In the genomic region with DNA sequence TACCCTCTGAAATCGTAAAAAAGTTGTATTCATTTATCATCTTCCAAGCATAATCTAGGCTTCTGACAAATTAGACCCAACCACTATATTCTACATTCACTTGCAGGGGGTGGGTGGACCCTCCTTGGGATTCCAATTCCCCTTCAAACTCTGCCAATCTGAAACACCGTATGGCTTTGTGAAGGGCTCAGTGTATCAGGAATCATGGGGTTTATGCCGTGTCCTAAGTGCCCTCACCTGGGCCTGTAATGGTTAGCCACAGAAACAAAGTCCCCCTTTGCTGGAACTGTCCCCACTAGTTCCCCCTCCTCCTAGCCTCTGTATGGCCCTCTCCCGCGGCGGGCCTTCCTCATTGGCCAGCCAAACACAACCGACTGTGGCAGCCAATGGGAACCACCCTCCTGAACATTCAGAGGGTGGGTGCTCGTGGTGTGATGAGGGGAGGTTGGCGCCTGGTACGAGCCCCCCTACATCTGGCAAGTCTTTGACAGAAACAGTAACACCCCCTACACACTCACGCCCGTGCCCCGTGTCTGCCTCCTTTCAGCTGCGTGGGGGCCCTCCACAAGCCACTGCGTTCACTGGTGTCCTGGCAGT, we compare ENCODE assay signal across 8 mouse cellular contexts. TPM values are rescaled to one million over a fixed set of nuclear protein-coding genes. Genes with fewer than 3 reads are reported as not detected.
DNase-seq lines count a peak whose midpoint lies in the region; ATAC-seq lines count a peak whose summit lies in the region.

No protein-coding gene starts in this region.

- peaks cover 29% of the 10 kb centered on the region for H3K27me3 ChIP-seq in erythroblast, embryonic 14.5 days (ENCODE audit: control insufficient read depth)
- no peaks in the 10 kb centered on the region; the same call in 1 of the 2 replicates for H3K27me3 ChIP-seq in forebrain, embryonic 10.5 days (ENCODE audit: poor library complexity, severe bottlenecking)
- H3K27me3 ChIP-seq in midbrain, embryonic 14.5 days (ENCODE audit: control insufficient read depth, insufficient read depth, low read length), result no peaks in the 10 kb centered on the region

- peak overlapping the region; percentile 86 for H3K27ac ChIP-seq in forebrain, embryonic 10.5 days
- peak overlapping the region; percentile 95 for H3K27ac ChIP-seq in midbrain, embryonic 14.5 days (replicated peaks; ENCODE audit: low read depth, low read length)

- peaks cover 9% of the 10 kb centered on the region for H3K4me1 ChIP-seq in erythroblast, embryonic 14.5 days (ENCODE audit: control insufficient read depth)
- peaks cover 22% of the 10 kb centered on the region for H3K4me1 ChIP-seq in forebrain, embryonic 10.5 days
- H3K4me1 ChIP-seq in midbrain, embryonic 14.5 days (ENCODE audit: control insufficient read depth, insufficient read depth, low read length), result 0 out of 2 replicates have a peak, but pooled peaks cover 7% of the 10 kb centered on the region

- WGBS in forebrain, embryonic 10.5 days, result 27% methylated on average over 15 of the region's 15 CpGs
- 29% methylated on average over 15 of the region's 15 CpGs for WGBS in midbrain, embryonic 14.5 days

- DNase-seq in R1 (ENCODE audit: low read depth, low spot score), result peak; percentile 86
- peak; percentile 55 for DNase-seq in forebrain, embryonic 10.5 days (ENCODE audit: extremely low spot score, low spot score)
- peak; percentile 42 for DNase-seq in left cerebral cortex, adult 11 months (ENCODE audit: low spot score)
- DNase-seq in midbrain, embryonic 14.5 days, result peak; percentile 87
- DNase-seq in thymus, postnatal 25 days, result peak; percentile 50
- DNase-seq in lung, postnatal 25 days (ENCODE audit: low spot score), result no peak

- ATAC-seq in erythroblast, adult 5-6 weeks (replicated peaks; ENCODE audit: low FRiP score, poor library complexity, severe bottlenecking), result no peak
- peak; percentile 94 for ATAC-seq in midbrain, embryonic 14.5 days (ENCODE audit: low FRiP score, low TSS enrichment)

- peak overlapping the region; percentile 71 for H3K4me2 ChIP-seq in midbrain, embryonic 14.5 days (ENCODE audit: low read length)

- H3K4me3 ChIP-seq in erythroblast, embryonic 14.5 days (replicated peaks), result peak overlapping the region; percentile 40
- peak overlapping the region; percentile 57 for H3K4me3 ChIP-seq in forebrain, embryonic 10.5 days
- H3K4me3 ChIP-seq in midbrain, embryonic 14.5 days (replicated peaks; ENCODE audit: low read depth, low read length), result peak overlapping the region; percentile 48

- peak overlapping the region; percentile 71 for H3K9ac ChIP-seq in midbrain, embryonic 14.5 days (replicated peaks; ENCODE audit: low read length)

- no peaks in the 10 kb centered on the region for H3K36me3 ChIP-seq in erythroblast, embryonic 14.5 days (ENCODE audit: control insufficient read depth)
- no peaks in the 10 kb centered on the region for H3K36me3 ChIP-seq in forebrain, embryonic 10.5 days (replicated peaks)
- no peaks in the 10 kb centered on the region for H3K36me3 ChIP-seq in midbrain, embryonic 14.5 days (ENCODE audit: control insufficient read depth, insufficient read depth, low read length)

- peaks cover 5% of the 10 kb centered on the region; the same call in 1 of the 2 replicates for H3K9me3 ChIP-seq in erythroblast, embryonic 14.5 days (ENCODE audit: control insufficient read depth, low read length)
- no peaks in the 10 kb centered on the region for H3K9me3 ChIP-seq in forebrain, embryonic 10.5 days
- H3K9me3 ChIP-seq in midbrain, embryonic 14.5 days (ENCODE audit: control insufficient read depth, low read length), result no peaks in the 10 kb centered on the region

RNA-seq across cellular contexts. Expression of a gene that starts 0.8 kb away (rescaled TPM):
- polyA plus RNA-seq in erythroblast, embryonic 14.5 days (2012), result not detected in 2 replicates
- not detected in 2 replicates for total RNA-seq in erythroblast, adult 5-6 weeks (2015; ENCODE audit: low replicate concordance)
- not detected in 2 replicates for total RNA-seq in erythroblast, adult 5-6 weeks (2017; ENCODE audit: low replicate concordance)
- polyA plus RNA-seq in forebrain, embryonic 10.5 days (2016; fragmentation: Nextera tagmentation; extraction: Ambion mirVana), result 10.6 and 10.8 TPM in 2 replicates
- 86.7 and 113 TPM in 2 replicates for polyA plus RNA-seq in midbrain, embryonic 14.5 days (2014; fragmentation: Nextera tagmentation; extraction: Ambion mirVana)

RNA-seq across cellular contexts. Expression of a gene that starts 4.9 kb away (rescaled TPM):
- polyA plus RNA-seq in erythroblast, embryonic 14.5 days (2012), result 0.25 and 0.31 TPM in 2 replicates
- 14.6 and 16.3 TPM in 2 replicates for total RNA-seq in erythroblast, adult 5-6 weeks (2015; ENCODE audit: low replicate concordance)
- 11.8 and 18.1 TPM in 2 replicates for total RNA-seq in erythroblast, adult 5-6 weeks (2017; ENCODE audit: low replicate concordance)
- polyA plus RNA-seq in forebrain, embryonic 10.5 days (2016; fragmentation: Nextera tagmentation; extraction: Ambion mirVana), result 85.4 and 87.8 TPM in 2 replicates
- polyA plus RNA-seq in midbrain, embryonic 14.5 days (2014; fragmentation: Nextera tagmentation; extraction: Ambion mirVana), result 28.5 and 38.8 TPM in 2 replicates

RNA-seq across cellular contexts. Expression of a gene that starts 55.4 kb away (rescaled TPM):
- polyA plus RNA-seq in erythroblast, embryonic 14.5 days (2012), result 0.06 and 0.09 TPM in 2 replicates
- total RNA-seq in erythroblast, adult 5-6 weeks (2015; ENCODE audit: low replicate concordance), result 24.5 and 26.5 TPM in 2 replicates
- total RNA-seq in erythroblast, adult 5-6 weeks (2017; ENCODE audit: low replicate concordance), result 2.9 and 6.3 TPM in 2 replicates
- polyA plus RNA-seq in forebrain, embryonic 10.5 days (2016; fragmentation: Nextera tagmentation; extraction: Ambion mirVana), result 2.0 and 2.9 TPM in 2 replicates
- 0.20 and 0.95 TPM in 2 replicates for polyA plus RNA-seq in midbrain, embryonic 14.5 days (2014; fragmentation: Nextera tagmentation; extraction: Ambion mirVana)

Comparison
In these comparisons a context has a peak if more than half of its experiments do, and no peak if none do; other contexts are left out.
1. RNA of a gene that starts 0.8 kb away (polyA plus RNA-seq): 86.7 to 113 TPM in midbrain, embryonic 14.5 days and 10.6 to 10.8 TPM in forebrain, embryonic 10.5 days; not detected in erythroblast, embryonic 14.5 days; every median in the first group is over 10 times any median in the second.
2. RNA of a gene that starts 4.9 kb away (polyA plus RNA-seq): 85.4 to 87.8 TPM in forebrain, embryonic 10.5 days and 28.5 to 38.8 TPM in midbrain, embryonic 14.5 days; 0.25 to 0.31 TPM in erythroblast, embryonic 14.5 days; every median in the first group is over 10 times any median in the second.
3. Peak in every context shown above with its lines, with median percentiles within 50 percentile points of each other: H3K4me3 ChIP-seq.